Mouse (Mus musculus): ENCODE data around the gene Gm5294. TPM values are rescaled to one million over a fixed set of nuclear protein-coding genes. Genes with fewer than 3 reads are reported as not detected.

Gene Gm5294
- polyA plus RNA-seq, 1 experiment = not detected

DNA sequence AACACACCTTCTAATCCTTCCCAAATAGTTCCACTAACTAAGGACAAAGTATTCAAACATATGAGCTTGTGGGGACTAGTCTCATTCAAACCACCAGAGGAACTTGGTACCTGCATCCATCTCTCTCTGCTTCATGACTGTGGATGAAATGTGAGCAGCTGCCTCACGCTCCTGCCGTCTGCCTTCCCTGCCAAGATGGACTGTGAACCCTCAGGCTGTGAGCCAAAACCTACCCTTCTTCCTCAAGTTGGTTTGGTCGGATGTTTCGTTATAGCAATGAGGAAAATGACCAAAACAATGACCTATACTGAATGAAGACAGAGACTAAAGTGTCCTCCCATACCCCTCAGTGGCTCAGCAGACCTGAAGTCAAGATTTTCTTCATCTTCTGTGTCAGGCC is 21.1 kb downstream of the Gm5294 start:
- no peaks in the 10 kb centered on the region for H3K4me1 ChIP-seq (ENCODE audit: control insufficient read depth, insufficient read depth, low read length)

GRCm38 (mm10) chr5:138843168-138843824 is 23.4 kb downstream of the Gm5294 start:
- H3K36me3 ChIP-seq (ENCODE audit: control insufficient read depth, insufficient read depth, low read length, poor library complexity, severe bottlenecking) = no peaks in the 10 kb centered on the region
- H3K27ac ChIP-seq (ENCODE audit: insufficient read depth, low read length) = no peak overlapping the region
- no peaks in the 10 kb centered on the region for H3K4me1 ChIP-seq (ENCODE audit: control insufficient read depth, insufficient read depth, low read length)
- H3K27me3 ChIP-seq (ENCODE audit: control insufficient read depth, insufficient read depth, low read length, poor library complexity, severe bottlenecking) = no peaks in the 10 kb centered on the region
- peaks cover 3% of the 10 kb centered on the region; the same call in 1 of the 2 replicates for H3K9me3 ChIP-seq (replicated peaks; ENCODE audit: control insufficient read depth, insufficient read depth, low read length, poor library complexity, severe bottlenecking)
- H3K4me3 ChIP-seq (ENCODE audit: low read depth, low read length) = no peak overlapping the region
- TF ChIP-seq CTCF (IDR thresholded peaks at IDR 0.05; ENCODE audit: low read depth, low read length) = no peak
- no peak for TF ChIP-seq EP300 (IDR thresholded peaks at IDR 0.05; ENCODE audit: insufficient read depth, low read depth, low read length)
- no peak for TF ChIP-seq POLR2A (IDR thresholded peaks at IDR 0.05; ENCODE audit: insufficient read depth, low read length)
- H3K9ac ChIP-seq (ENCODE audit: low read depth, poor library complexity, severe bottlenecking) = no peak overlapping the region

More for the DNA sequence above, 21.1 kb downstream of the Gm5294 start:
- TF ChIP-seq POLR2A (IDR thresholded peaks at IDR 0.05; ENCODE audit: insufficient read depth, low read length) (no peak), CTCF (IDR thresholded peaks at IDR 0.05; ENCODE audit: low read depth, low read length) (no peak), EP300 (IDR thresholded peaks at IDR 0.05; ENCODE audit: insufficient read depth, low read depth, low read length) (no peak)
- Histone ChIP-seq H3K27ac (ENCODE audit: insufficient read depth, low read length) (no peak overlapping the region), H3K4me3 (ENCODE audit: low read depth, low read length) (no peak overlapping the region), H3K9me3 (replicated peaks; ENCODE audit: control insufficient read depth, insufficient read depth, low read length, poor library complexity, severe bottlenecking) (peaks cover 3% of the 10 kb centered on the region; the same call in 1 of the 2 replicates), H3K36me3 (ENCODE audit: control insufficient read depth, insufficient read depth, low read length, poor library complexity, severe bottlenecking) (no peaks in the 10 kb centered on the region), H3K9ac (ENCODE audit: low read depth, poor library complexity, severe bottlenecking) (no peak overlapping the region), H3K27me3 (ENCODE audit: control insufficient read depth, insufficient read depth, low read length, poor library complexity, severe bottlenecking) (no peaks in the 10 kb centered on the region)

DNA sequence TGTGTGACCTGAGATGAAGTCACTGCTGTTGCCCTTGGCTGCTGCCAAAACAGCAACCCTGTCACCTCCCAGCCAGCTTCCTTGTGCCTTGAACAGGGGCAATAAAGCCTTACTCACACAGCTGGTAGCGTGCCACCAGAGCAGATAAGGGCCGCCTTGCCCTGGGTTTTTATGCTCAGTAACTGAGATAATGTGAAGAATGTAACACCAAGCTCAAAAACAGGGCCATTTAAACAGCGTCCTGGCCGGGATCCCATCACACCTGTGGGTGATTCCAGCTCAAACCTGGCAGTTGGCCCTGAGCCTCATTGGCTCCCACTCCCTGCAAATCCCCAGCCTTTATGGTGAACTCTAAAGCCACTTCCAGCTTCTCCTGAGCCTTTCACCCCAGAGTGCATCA is 26.6 kb downstream of the Gm5294 start:
- Histone ChIP-seq H3K36me3 (ENCODE audit: control insufficient read depth, insufficient read depth, low read length, poor library complexity, severe bottlenecking) (no peaks in the 10 kb centered on the region), H3K27me3 (ENCODE audit: control insufficient read depth, insufficient read depth, low read length, poor library complexity, severe bottlenecking) (no peaks in the 10 kb centered on the region), H3K9ac (ENCODE audit: low read depth, poor library complexity, severe bottlenecking) (no peak overlapping the region), H3K9me3 (replicated peaks; ENCODE audit: control insufficient read depth, insufficient read depth, low read length, poor library complexity, severe bottlenecking) (no peaks in the 10 kb centered on the region), H3K4me1 (ENCODE audit: control insufficient read depth, insufficient read depth, low read length) (no peaks in the 10 kb centered on the region), H3K4me3 (ENCODE audit: low read depth, low read length) (no peak overlapping the region), H3K27ac (ENCODE audit: insufficient read depth, low read length) (no peak overlapping the region)
- TF ChIP-seq CTCF (IDR thresholded peaks at IDR 0.05; ENCODE audit: low read depth, low read length) (no peak), POLR2A (IDR thresholded peaks at IDR 0.05; ENCODE audit: insufficient read depth, low read length) (no peak), EP300 (IDR thresholded peaks at IDR 0.05; ENCODE audit: insufficient read depth, low read depth, low read length) (no peak)

DNA sequence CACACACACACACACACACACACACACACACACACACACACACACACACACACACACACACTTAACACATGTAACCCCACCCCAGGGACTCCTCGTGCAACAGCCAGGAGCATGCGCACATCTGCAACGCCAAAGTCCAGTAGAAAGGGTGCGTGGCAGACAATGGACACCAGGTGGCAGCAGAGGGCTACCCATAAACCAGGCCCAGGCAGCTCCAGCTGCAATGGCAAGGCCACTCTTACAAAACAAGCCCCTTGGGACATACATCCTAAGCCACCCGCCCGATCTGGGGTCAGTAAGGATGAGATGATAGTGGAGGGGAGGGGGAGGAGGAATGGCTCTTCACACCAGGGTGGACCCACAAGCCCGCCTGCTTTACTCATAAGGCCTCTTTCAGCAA is 28.2 kb downstream of the Gm5294 start:
- no peaks in the 10 kb centered on the region for H3K4me1 ChIP-seq (ENCODE audit: control insufficient read depth, insufficient read depth, low read length)
- H3K9ac ChIP-seq (ENCODE audit: low read depth, poor library complexity, severe bottlenecking) = no peak overlapping the region
- no peaks in the 10 kb centered on the region for H3K27me3 ChIP-seq (ENCODE audit: control insufficient read depth, insufficient read depth, low read length, poor library complexity, severe bottlenecking)
- no peak overlapping the region for H3K4me3 ChIP-seq (ENCODE audit: low read depth, low read length)
- no peaks in the 10 kb centered on the region for H3K9me3 ChIP-seq (replicated peaks; ENCODE audit: control insufficient read depth, insufficient read depth, low read length, poor library complexity, severe bottlenecking)
- H3K27ac ChIP-seq (ENCODE audit: insufficient read depth, low read length) = no peak overlapping the region
- H3K36me3 ChIP-seq (ENCODE audit: control insufficient read depth, insufficient read depth, low read length, poor library complexity, severe bottlenecking) = no peaks in the 10 kb centered on the region
- TF ChIP-seq EP300 (IDR thresholded peaks at IDR 0.05; ENCODE audit: insufficient read depth, low read depth, low read length) = no peak
- no peak for TF ChIP-seq POLR2A (IDR thresholded peaks at IDR 0.05; ENCODE audit: insufficient read depth, low read length)
- peak; percentile 95 for TF ChIP-seq CTCF (IDR thresholded peaks at IDR 0.05; ENCODE audit: low read depth, low read length)

GRCm38 (mm10) chr5:138849682-138850461 is 30.0 kb downstream of the Gm5294 start:
- H3K27me3 ChIP-seq (ENCODE audit: control insufficient read depth, insufficient read depth, low read length, poor library complexity, severe bottlenecking) = no peaks in the 10 kb centered on the region
- no peaks in the 10 kb centered on the region for H3K4me1 ChIP-seq (ENCODE audit: control insufficient read depth, insufficient read depth, low read length)
- H3K9me3 ChIP-seq (replicated peaks; ENCODE audit: control insufficient read depth, insufficient read depth, low read length, poor library complexity, severe bottlenecking) = no peaks in the 10 kb centered on the region
- H3K36me3 ChIP-seq (ENCODE audit: control insufficient read depth, insufficient read depth, low read length, poor library complexity, severe bottlenecking) = no peaks in the 10 kb centered on the region
- H3K4me3 ChIP-seq (ENCODE audit: low read depth, low read length) = no peak overlapping the region
- H3K9ac ChIP-seq (ENCODE audit: low read depth, poor library complexity, severe bottlenecking) = no peak overlapping the region
- no peak for TF ChIP-seq CTCF (IDR thresholded peaks at IDR 0.05; ENCODE audit: low read depth, low read length)
- TF ChIP-seq POLR2A (IDR thresholded peaks at IDR 0.05; ENCODE audit: insufficient read depth, low read length) = no peak
- TF ChIP-seq EP300 (IDR thresholded peaks at IDR 0.05; ENCODE audit: insufficient read depth, low read depth, low read length) = no peak
- H3K27ac ChIP-seq (ENCODE audit: insufficient read depth, low read length) = no peak overlapping the region

DNA sequence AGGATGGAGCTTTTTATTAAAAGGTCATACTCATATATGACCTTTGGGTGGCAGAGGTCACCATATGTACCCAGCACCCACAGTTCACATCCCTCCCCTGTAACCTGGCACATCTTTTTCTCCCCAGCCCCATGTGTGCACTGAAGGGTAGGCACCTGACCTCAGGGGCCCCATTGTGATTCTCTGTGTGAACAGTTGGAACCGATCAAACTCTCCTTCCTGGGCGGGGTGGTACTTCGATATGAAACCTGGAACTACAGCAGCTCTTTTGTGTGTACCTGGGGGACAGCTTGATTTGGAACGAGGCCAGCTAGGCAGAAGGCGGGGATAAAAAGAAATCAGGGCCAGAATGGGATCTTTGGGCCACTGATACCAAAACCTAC is 30.6 kb downstream of the Gm5294 start:
- no peaks in the 10 kb centered on the region for H3K4me1 ChIP-seq (ENCODE audit: control insufficient read depth, insufficient read depth, low read length)

More for the DNA sequence above, 30.6 kb downstream of the Gm5294 start:
- Histone ChIP-seq H3K9ac (ENCODE audit: low read depth, poor library complexity, severe bottlenecking) (no peak overlapping the region), H3K36me3 (ENCODE audit: control insufficient read depth, insufficient read depth, low read length, poor library complexity, severe bottlenecking) (no peaks in the 10 kb centered on the region), H3K4me3 (ENCODE audit: low read depth, low read length) (no peak overlapping the region), H3K9me3 (replicated peaks; ENCODE audit: control insufficient read depth, insufficient read depth, low read length, poor library complexity, severe bottlenecking) (no peaks in the 10 kb centered on the region), H3K27me3 (ENCODE audit: control insufficient read depth, insufficient read depth, low read length, poor library complexity, severe bottlenecking) (no peaks in the 10 kb centered on the region), H3K27ac (ENCODE audit: insufficient read depth, low read length) (no peak overlapping the region)
- no peak for TF ChIP-seq EP300 (IDR thresholded peaks at IDR 0.05; ENCODE audit: insufficient read depth, low read depth, low read length)
- TF ChIP-seq CTCF (IDR thresholded peaks at IDR 0.05; ENCODE audit: low read depth, low read length) = no peak
- no peak for TF ChIP-seq POLR2A (IDR thresholded peaks at IDR 0.05; ENCODE audit: insufficient read depth, low read length)
